Mouse (Mus musculus): ENCODE measurements around the gene 2900011O08Rik. TPM values are rescaled to one million over a fixed set of nuclear protein-coding genes. Genes with fewer than 3 reads are reported as not detected.

The 2900011O08Rik gene
- polyA plus RNA-seq, 1 experiment from 2014 or later: 2.9 TPM

DNA sequence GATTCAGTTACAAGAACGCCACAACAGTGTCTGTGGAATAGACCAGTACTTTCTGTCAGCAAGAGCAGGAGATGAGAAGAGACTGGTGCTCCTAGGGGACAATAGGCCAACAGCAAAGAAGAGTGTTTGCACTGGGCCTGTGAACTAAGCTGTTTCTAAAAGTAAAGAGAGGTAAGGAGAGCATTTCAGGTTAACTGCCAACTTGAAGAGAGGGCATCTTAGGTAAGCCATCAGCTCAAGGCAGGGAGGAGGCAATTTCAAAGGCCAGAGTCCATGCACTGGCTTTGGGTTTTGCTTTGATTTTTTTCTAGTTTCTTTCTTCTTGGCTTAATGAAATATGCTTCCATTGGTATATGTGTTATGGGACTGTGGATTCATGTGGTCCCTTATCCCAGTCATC, 7.7 kb downstream of the 2900011O08Rik start:
- ATAC-seq (replicated peaks; ENCODE audit: low FRiP score, low TSS enrichment, low read depth): no peak
- H3K27ac ChIP-seq (ENCODE audit: low read depth): no peak overlapping the region
- WGBS: 74% methylated on average over 1 of the region's 1 CpGs
- DNase-seq (ENCODE audit: low spot score): no peak
- H3K27me3 ChIP-seq (replicated peaks; ENCODE audit: control insufficient read depth, insufficient read depth, low read length): no peaks in the 10 kb centered on the region
- no peaks in the 10 kb centered on the region for H3K4me1 ChIP-seq (replicated peaks; ENCODE audit: control insufficient read depth, insufficient read depth, low read length)
- no peak overlapping the region for H3K4me2 ChIP-seq (ENCODE audit: low read length)
- no peaks in the 10 kb centered on the region for H3K9me3 ChIP-seq (ENCODE audit: control insufficient read depth, low read length)
- H3K36me3 ChIP-seq (ENCODE audit: control insufficient read depth, insufficient read depth, low read length): no peaks in the 10 kb centered on the region
- no peak overlapping the region for H3K4me3 ChIP-seq (ENCODE audit: low read depth, low read length)
- H3K9ac ChIP-seq (ENCODE audit: low read length): no peak overlapping the region

DNA sequence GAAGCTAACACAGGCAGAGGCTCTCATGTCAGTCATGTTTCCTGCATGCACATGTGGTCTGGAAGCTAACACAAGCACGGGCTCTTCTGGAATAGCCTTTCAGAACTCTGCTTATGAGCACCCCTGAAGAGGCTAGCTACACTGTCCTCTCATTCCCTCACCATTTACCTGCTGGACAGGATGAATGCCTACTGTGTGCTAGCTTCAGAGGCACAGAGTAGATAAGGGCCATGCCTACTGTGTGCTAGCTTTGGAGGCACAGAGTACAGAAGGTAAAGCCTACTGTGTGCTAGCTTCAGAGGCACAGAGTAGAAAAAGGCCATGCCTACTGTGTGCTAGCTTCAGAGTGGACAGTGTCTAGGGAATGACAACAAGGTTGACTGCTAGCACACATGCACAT, 8.1 kb downstream of the 2900011O08Rik start:
- WGBS: 79% methylated on average over 1 of the region's 1 CpGs
- Histone ChIP-seq H3K9ac (ENCODE audit: low read length) (no peak overlapping the region), H3K27ac (ENCODE audit: low read depth) (no peak overlapping the region), H3K4me1 (replicated peaks; ENCODE audit: control insufficient read depth, insufficient read depth, low read length) (no peaks in the 10 kb centered on the region), H3K4me3 (ENCODE audit: low read depth, low read length) (no peak overlapping the region), H3K9me3 (ENCODE audit: control insufficient read depth, low read length) (no peaks in the 10 kb centered on the region), H3K4me2 (ENCODE audit: low read length) (no peak overlapping the region), H3K36me3 (ENCODE audit: control insufficient read depth, insufficient read depth, low read length) (no peaks in the 10 kb centered on the region), H3K27me3 (replicated peaks; ENCODE audit: control insufficient read depth, insufficient read depth, low read length) (no peaks in the 10 kb centered on the region)
- no peak for ATAC-seq (replicated peaks; ENCODE audit: low FRiP score, low TSS enrichment, low read depth)
- DNase-seq (ENCODE audit: low spot score): no peak

DNA sequence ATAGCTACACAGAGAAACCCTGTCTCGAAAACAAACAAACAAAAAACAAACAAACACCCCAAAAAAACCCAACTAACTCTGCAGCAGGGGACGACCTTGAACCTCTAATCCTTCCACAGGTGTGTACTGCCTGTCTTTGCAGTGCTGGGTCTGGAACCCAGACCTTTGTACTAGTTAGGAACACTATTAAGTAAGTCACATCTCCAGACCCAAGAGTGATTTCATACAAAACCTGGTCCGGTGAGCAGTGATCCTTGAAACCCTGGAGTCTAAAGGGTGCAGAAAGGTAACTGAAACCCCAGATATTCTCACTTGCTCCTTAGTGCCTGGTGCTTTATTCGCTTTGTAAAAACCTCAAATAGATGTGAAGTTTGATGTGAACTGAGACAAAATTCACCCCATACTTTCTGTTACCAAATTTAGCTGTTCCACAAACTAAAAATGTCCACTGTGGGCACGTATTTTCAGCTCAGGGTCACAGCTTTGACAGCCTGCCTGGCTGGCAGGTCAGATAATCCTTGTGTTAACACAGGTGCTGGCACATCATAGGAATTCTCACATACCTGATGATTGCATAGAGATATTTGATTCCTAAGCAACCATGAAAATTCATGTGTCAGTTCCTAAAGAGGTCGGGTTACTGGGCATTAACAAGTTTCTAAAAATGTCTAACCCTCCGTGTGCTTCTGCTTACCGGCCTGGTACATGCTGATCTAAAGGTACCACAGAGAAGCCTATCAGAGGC, 17.2 kb downstream of the 2900011O08Rik start:
- DNase-seq (ENCODE audit: low spot score) (no peak), ATAC-seq (replicated peaks; ENCODE audit: low FRiP score, low TSS enrichment, low read depth) (no peak)
- no peak overlapping the region for H3K9ac ChIP-seq (ENCODE audit: low read length)
- no peak overlapping the region for H3K4me3 ChIP-seq (ENCODE audit: low read depth, low read length)
- no peak overlapping the region for H3K27ac ChIP-seq (ENCODE audit: low read depth)
- H3K9me3 ChIP-seq (ENCODE audit: control insufficient read depth, low read length): no peaks in the 10 kb centered on the region
- WGBS: 55% methylated on average over 8 of the region's 8 CpGs
- no peaks in the 10 kb centered on the region for H3K27me3 ChIP-seq (replicated peaks; ENCODE audit: control insufficient read depth, insufficient read depth, low read length)
- H3K4me1 ChIP-seq (replicated peaks; ENCODE audit: control insufficient read depth, insufficient read depth, low read length): no peaks in the 10 kb centered on the region
- H3K4me2 ChIP-seq (ENCODE audit: low read length): no peak overlapping the region
- H3K36me3 ChIP-seq (ENCODE audit: control insufficient read depth, insufficient read depth, low read length): no peaks in the 10 kb centered on the region

DNA sequence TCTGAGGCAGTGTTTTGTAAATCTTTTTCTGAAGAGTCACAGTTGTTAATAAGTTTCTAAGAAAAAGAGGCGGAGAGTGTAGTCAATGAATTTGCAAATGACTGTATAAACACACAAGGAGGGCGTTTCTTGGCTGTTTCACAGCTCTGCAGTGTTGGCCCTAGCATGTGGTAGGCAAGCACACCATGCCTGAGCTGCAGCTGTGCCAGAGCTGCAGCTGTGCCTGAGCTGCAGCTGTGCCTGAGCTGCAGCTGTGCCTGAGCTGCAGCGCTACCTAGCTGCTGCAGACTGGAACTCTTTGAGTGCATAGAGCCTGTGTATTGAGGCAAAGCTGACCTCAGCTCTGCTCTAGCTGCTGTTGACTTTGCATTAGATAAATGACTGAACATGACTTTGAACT, 17.8 kb downstream of the 2900011O08Rik start:
- Histone ChIP-seq H3K36me3 (ENCODE audit: control insufficient read depth, insufficient read depth, low read length) (no peaks in the 10 kb centered on the region), H3K9me3 (ENCODE audit: control insufficient read depth, low read length) (no peaks in the 10 kb centered on the region), H3K4me3 (ENCODE audit: low read depth, low read length) (no peak overlapping the region), H3K27ac (ENCODE audit: low read depth) (no peak overlapping the region), H3K4me2 (ENCODE audit: low read length) (no peak overlapping the region), H3K9ac (ENCODE audit: low read length) (no peak overlapping the region), H3K4me1 (replicated peaks; ENCODE audit: control insufficient read depth, insufficient read depth, low read length) (no peaks in the 10 kb centered on the region), H3K27me3 (replicated peaks; ENCODE audit: control insufficient read depth, insufficient read depth, low read length) (no peaks in the 10 kb centered on the region)
- DNase-seq (ENCODE audit: low spot score) (no peak), ATAC-seq (replicated peaks; ENCODE audit: low FRiP score, low TSS enrichment, low read depth) (peak; percentile 58; the same call in 1 of the 2 replicates)
- 17% methylated on average over 3 of the region's 3 CpGs for WGBS

DNA sequence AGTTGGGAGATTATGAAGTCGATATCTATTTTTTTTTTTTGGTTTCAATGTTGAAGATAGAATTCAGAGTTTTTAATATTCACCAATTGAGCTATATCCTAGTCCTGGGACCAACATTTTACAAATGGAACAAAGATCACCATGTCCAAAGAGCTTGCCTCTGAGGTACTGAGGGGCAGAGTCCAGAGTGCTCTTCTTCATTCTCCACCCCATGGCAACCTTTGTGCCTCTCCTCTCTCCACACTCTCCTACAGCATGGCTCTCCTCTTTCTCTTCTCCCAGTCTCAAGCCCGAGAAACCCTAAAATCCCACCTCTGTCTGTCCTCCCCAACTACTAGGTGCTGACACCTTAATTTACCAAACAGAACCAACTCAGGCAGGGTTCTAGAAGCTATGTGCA, 18.3 kb downstream of the 2900011O08Rik start:
- H3K4me3 ChIP-seq (ENCODE audit: low read depth, low read length): no peak overlapping the region
- H3K27ac ChIP-seq (ENCODE audit: low read depth): no peak overlapping the region
- no peaks in the 10 kb centered on the region for H3K36me3 ChIP-seq (ENCODE audit: control insufficient read depth, insufficient read depth, low read length)
- no peaks in the 10 kb centered on the region for H3K27me3 ChIP-seq (replicated peaks; ENCODE audit: control insufficient read depth, insufficient read depth, low read length)
- H3K4me1 ChIP-seq (replicated peaks; ENCODE audit: control insufficient read depth, insufficient read depth, low read length): no peaks in the 10 kb centered on the region
- ATAC-seq (replicated peaks; ENCODE audit: low FRiP score, low TSS enrichment, low read depth): no peak
- DNase-seq (ENCODE audit: low spot score): no peak
- H3K9me3 ChIP-seq (ENCODE audit: control insufficient read depth, low read length): no peaks in the 10 kb centered on the region
- H3K4me2 ChIP-seq (ENCODE audit: low read length): no peak overlapping the region
- 81% methylated on average over 2 of the region's 2 CpGs for WGBS
- no peak overlapping the region for H3K9ac ChIP-seq (ENCODE audit: low read length)

DNA sequence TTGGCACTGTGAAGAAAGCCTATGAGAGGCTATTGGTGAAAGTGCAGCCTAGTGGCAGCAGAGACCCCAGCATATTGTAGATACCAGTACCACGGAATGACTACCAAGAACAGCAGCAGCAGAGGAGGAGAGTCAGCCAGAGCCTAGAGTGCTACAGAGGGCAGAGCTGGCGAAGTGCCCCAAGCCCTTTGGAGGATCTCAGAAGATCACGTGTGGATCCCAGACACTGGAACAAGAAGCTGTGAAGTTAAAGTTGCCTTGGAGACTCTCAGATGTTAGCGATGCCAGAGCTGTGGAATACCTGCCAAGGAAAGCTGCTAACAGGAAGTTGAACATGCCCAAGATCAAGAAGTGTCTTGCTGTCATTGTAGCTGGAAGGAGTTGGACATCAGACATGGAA, 18.9 kb downstream of the 2900011O08Rik start:
- no peak overlapping the region for H3K9ac ChIP-seq (ENCODE audit: low read length)
- no peaks in the 10 kb centered on the region for H3K4me1 ChIP-seq (replicated peaks; ENCODE audit: control insufficient read depth, insufficient read depth, low read length)
- ATAC-seq (replicated peaks; ENCODE audit: low FRiP score, low TSS enrichment, low read depth) (no peak), DNase-seq (ENCODE audit: low spot score) (no peak)
- no peak overlapping the region for H3K4me3 ChIP-seq (ENCODE audit: low read depth, low read length)
- H3K27me3 ChIP-seq (replicated peaks; ENCODE audit: control insufficient read depth, insufficient read depth, low read length): no peaks in the 10 kb centered on the region
- no peaks in the 10 kb centered on the region for H3K9me3 ChIP-seq (ENCODE audit: control insufficient read depth, low read length)
- WGBS: 87% methylated on average over 4 of the region's 4 CpGs
- H3K4me2 ChIP-seq (ENCODE audit: low read length): no peak overlapping the region
- no peak overlapping the region for H3K27ac ChIP-seq (ENCODE audit: low read depth)
- no peaks in the 10 kb centered on the region for H3K36me3 ChIP-seq (ENCODE audit: control insufficient read depth, insufficient read depth, low read length)

DNA sequence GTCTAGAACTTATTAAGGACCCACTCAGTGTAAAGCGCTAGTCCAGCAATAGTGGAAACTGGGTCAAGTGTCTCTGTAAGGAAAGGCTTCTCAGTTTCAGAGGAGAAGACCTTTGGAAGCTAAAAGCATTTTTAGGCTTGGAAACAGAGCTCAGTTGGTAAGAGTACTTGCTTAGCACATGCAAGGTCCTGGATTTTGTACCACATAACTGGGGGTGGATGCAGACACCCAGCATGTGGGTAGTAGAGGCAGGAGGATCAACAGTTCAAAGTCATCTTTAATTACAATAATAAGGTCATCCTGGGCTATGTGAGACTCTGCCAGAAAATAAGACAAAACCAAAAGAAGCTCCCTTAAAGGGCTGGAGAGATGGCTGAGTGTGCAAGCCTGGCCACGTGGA, 21.7 kb downstream of the 2900011O08Rik start:
- ATAC-seq (replicated peaks; ENCODE audit: low FRiP score, low TSS enrichment, low read depth): no peak
- Histone ChIP-seq H3K36me3 (ENCODE audit: control insufficient read depth, insufficient read depth, low read length) (no peaks in the 10 kb centered on the region), H3K9me3 (ENCODE audit: control insufficient read depth, low read length) (no peaks in the 10 kb centered on the region), H3K4me2 (ENCODE audit: low read length) (no peak overlapping the region), H3K27ac (ENCODE audit: low read depth) (no peak overlapping the region), H3K27me3 (replicated peaks; ENCODE audit: control insufficient read depth, insufficient read depth, low read length) (no peaks in the 10 kb centered on the region), H3K4me3 (ENCODE audit: low read depth, low read length) (no peak overlapping the region), H3K9ac (ENCODE audit: low read length) (no peak overlapping the region), H3K4me1 (replicated peaks; ENCODE audit: control insufficient read depth, insufficient read depth, low read length) (no peaks in the 10 kb centered on the region)
- 71% methylated on average over 2 of the region's 2 CpGs for WGBS
- DNase-seq (ENCODE audit: low spot score): no peak

DNA sequence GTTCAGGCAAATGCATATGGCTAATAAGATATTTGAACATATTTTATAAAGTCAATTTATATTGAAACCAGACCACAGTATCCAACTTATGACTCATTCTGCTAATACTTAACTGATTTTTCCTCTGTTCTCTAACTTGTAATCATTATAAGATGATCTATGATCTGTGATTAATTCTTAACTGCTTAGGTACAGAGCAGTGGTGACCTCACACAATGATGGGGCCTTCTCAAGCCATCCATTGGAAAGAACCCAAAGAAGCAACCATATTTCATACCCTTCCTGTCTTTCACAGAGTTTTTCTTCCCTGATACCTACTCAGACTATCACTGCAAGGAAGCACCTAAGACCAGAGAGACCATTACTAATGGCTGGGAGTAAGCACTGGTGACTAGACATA, 22.3 kb downstream of the 2900011O08Rik start:
- Histone ChIP-seq H3K36me3 (ENCODE audit: control insufficient read depth, insufficient read depth, low read length) (no peaks in the 10 kb centered on the region), H3K4me1 (replicated peaks; ENCODE audit: control insufficient read depth, insufficient read depth, low read length) (no peaks in the 10 kb centered on the region), H3K4me2 (ENCODE audit: low read length) (no peak overlapping the region), H3K27me3 (replicated peaks; ENCODE audit: control insufficient read depth, insufficient read depth, low read length) (no peaks in the 10 kb centered on the region), H3K9me3 (ENCODE audit: control insufficient read depth, low read length) (no peaks in the 10 kb centered on the region), H3K4me3 (ENCODE audit: low read depth, low read length) (no peak overlapping the region), H3K9ac (ENCODE audit: low read length) (no peak overlapping the region), H3K27ac (ENCODE audit: low read depth) (no peak overlapping the region)
- DNase-seq (ENCODE audit: low spot score) (no peak), ATAC-seq (replicated peaks; ENCODE audit: low FRiP score, low TSS enrichment, low read depth) (no peak)

DNA sequence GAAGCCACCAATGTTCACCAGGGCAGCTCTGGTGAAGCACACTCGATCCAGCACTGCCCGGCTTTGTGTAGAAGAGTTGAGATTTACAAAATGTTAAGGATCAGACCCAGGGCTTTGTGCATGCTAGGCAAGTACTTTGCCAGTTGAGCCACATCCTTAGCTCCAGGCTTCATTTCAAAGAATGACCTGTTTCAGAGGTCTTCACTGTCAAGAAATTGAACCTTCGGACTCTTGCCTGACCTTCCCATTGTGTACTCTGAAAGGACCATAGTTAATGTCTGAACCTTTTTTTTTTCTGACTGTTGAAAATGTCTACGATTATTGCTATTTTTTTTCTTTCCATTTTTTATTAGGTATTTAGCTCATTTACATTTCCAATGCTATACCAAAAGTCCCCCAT, 23.6 kb downstream of the 2900011O08Rik start:
- Histone ChIP-seq H3K36me3 (ENCODE audit: control insufficient read depth, insufficient read depth, low read length) (no peaks in the 10 kb centered on the region), H3K4me2 (ENCODE audit: low read length) (no peak overlapping the region), H3K4me3 (ENCODE audit: low read depth, low read length) (no peak overlapping the region), H3K4me1 (replicated peaks; ENCODE audit: control insufficient read depth, insufficient read depth, low read length) (no peaks in the 10 kb centered on the region), H3K27ac (ENCODE audit: low read depth) (no peak overlapping the region), H3K9me3 (ENCODE audit: control insufficient read depth, low read length) (no peaks in the 10 kb centered on the region), H3K9ac (ENCODE audit: low read length) (no peak overlapping the region), H3K27me3 (replicated peaks; ENCODE audit: control insufficient read depth, insufficient read depth, low read length) (no peaks in the 10 kb centered on the region)
- no peak for ATAC-seq (replicated peaks; ENCODE audit: low FRiP score, low TSS enrichment, low read depth)
- WGBS: 84% methylated on average over 4 of the region's 4 CpGs
- DNase-seq (ENCODE audit: low spot score): no peak
